Mouse (Mus musculus) embryonic fibroblast, embryonic 13.5 days (primary cell): ENCODE results near the gene Nxpe4.

ENCODE experiments used
- CTCF ChIP-seq: IDR thresholded peaks from 2 replicates; pipeline ENCODE4 v1.5.1; 2011; ENCODE audit warnings: mild to moderate bottlenecking, control low read depth, low read length, moderate library complexity, borderline replicate concordance; ENCODE audit not compliant: insufficient read depth
- POLR2A ChIP-seq: IDR thresholded peaks from 2 replicates; pipeline ENCODE4 v1.6.1; 2011; ENCODE audit warnings: low read depth, mild to moderate bottlenecking, control low read depth, low read length, moderate library complexity

GRCm38 (mm10) chr9:48374357-48374756, 212.5 kb downstream of the Nxpe4 start:
- TF ChIP-seq CTCF = no peak
- TF ChIP-seq POLR2A = no peak
